Mouse (Mus musculus) hindbrain, embryonic 16.5 days (tissue): Measurements from ENCODE around the gene Greb1. TPM values are rescaled to one million over a fixed set of nuclear protein-coding genes. Genes with fewer than 3 reads are reported as not detected.
A peak's percentile ranks its signal among the peaks of the same experiment; 100 is the strongest.

Source experiments
- ATAC-seq: fragments of 200-750 bp; cut with Nextera tagmentation; 2 replicates; pipeline ENCODE4 v1.8.0; 2017; ENCODE audit warnings: moderate TSS enrichment, moderate library complexity
- H3K27ac ChIP-seq: fragments of 300-500 bp; sonication (generic); 2 replicates; pipeline ENCODE4 v1.5.1; 2014; ENCODE audit warnings: low read depth, mild to moderate bottlenecking, control low read depth, low read length, moderate library complexity
- H3K27me3 ChIP-seq: fragments of 300-500 bp; sonication (generic); replicated peaks from 2 replicates; pipeline ENCODE4 v1.6.1; 2014; ENCODE audit warnings: low read length; ENCODE audit not compliant: control insufficient read depth, insufficient read depth
- H3K36me3 ChIP-seq: fragments of 300-500 bp; sonication (generic); 2 replicates; pipeline ENCODE4 v1.6.1; 2014; ENCODE audit warnings: mild to moderate bottlenecking, low read length, moderate library complexity, mixed read lengths; ENCODE audit not compliant: control insufficient read depth, insufficient read depth
- H3K4me1 ChIP-seq: fragments of 300-500 bp; sonication (generic); 2 replicates; pipeline ENCODE4 v1.6.1; 2014; ENCODE audit warnings: low read depth, low read length; ENCODE audit not compliant: control insufficient read depth, insufficient read depth
- H3K4me2 ChIP-seq: fragments of 300-500 bp; sonication (generic); 2 replicates; pipeline ENCODE4 v1.6.1; 2014; ENCODE audit warnings: mild to moderate bottlenecking, low read length, control low read depth, moderate library complexity
- H3K4me3 ChIP-seq: fragments of 300-500 bp; sonication (generic); 2 replicates; pipeline ENCODE4 v1.5.1; 2014; ENCODE audit warnings: mild to moderate bottlenecking, low read length, control low read depth, moderate library complexity
- H3K9ac ChIP-seq: fragments of 300-500 bp; sonication (generic); 2 replicates; pipeline ENCODE4 v1.6.1; 2014; ENCODE audit warnings: low read depth, mild to moderate bottlenecking, control low read depth, low read length, moderate library complexity
- H3K9me3 ChIP-seq: fragments of 300-500 bp; sonication (generic); 2 replicates; pipeline ENCODE4 v1.6.1; 2014; ENCODE audit warnings: mild to moderate bottlenecking, low read length, moderate library complexity; ENCODE audit not compliant: control insufficient read depth
- WGBS: fragments of 180-500 bp; shearing (Covaris S2); extraction: QIAGEN DNeasy Blood & Tissue Kit; methylation state at CpG from one replicate; pipeline ENCODE4 v1.1.7; 2014; 5-methylcytosine and 5-hydroxymethylcytosine counted together
- polyA plus RNA-seq: library from polyadenylated mRNA; unstranded; fragments of >200 nt; fragmentation: Nextera tagmentation; extraction: Ambion mirVana; gene quantifications from 2 replicates; pipeline ENCODE4 v1.2.1, GENCODE M21; 2015

Greb1 gene
- polyA plus RNA-seq = 0.51 and 0.70 TPM in 2 replicates

DNA sequence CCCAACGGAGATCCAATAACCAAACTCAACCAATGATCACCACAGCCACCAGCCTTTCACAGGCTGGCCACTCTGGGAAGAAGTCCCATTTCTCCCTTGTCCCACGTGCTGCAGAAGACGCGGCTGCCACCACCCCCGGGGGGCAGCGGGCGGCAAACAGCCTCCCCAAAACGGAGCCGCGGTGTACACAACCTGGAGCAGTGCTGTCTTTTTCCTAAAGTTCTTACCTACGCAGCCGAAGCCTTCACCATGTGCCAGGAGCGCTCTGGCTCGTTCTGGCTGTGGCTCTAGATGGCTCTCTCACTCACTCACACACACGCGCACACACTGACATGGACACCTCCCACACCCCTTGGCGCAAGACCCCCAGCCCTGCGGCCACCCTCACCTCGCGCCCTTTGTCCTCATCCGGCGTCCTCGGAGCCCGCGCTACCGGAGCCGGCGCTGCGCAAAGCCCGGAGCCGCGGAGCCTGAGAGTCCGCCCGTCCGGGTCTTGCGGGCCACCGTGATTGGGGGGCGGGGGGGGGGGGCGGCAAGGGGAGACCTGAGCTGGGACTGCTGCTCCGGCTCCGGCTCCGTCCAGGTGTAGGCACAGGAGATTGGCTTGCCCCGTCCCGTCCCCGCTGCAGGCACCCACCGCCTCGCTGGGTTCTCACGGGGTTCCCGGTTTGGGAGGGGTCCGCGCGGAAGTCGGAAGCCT is at the start of gene Greb1:
Gene Greb1 (minus strand): TSS at position 628 of the 700 bp plus-strand sequence.
- peak within 1 kb of the TSS; percentile 75 for H3K9ac ChIP-seq
- H3K4me3 ChIP-seq = peak within 1 kb of the TSS; percentile 66
- H3K27ac ChIP-seq = no peak within 1 kb of the TSS
- H3K27me3 ChIP-seq = no peaks in the 10 kb centered on the region
- H3K4me1 ChIP-seq = peaks cover 4% of the 10 kb centered on the region
- no peaks in the 10 kb centered on the region for H3K36me3 ChIP-seq
- H3K4me2 ChIP-seq = peak within 1 kb of the TSS; percentile 99
- ATAC-seq = peak; percentile 81
- no peaks in the 10 kb centered on the region for H3K9me3 ChIP-seq
- 0% methylated on average over 51 of the region's 53 CpGs for WGBS

DNA sequence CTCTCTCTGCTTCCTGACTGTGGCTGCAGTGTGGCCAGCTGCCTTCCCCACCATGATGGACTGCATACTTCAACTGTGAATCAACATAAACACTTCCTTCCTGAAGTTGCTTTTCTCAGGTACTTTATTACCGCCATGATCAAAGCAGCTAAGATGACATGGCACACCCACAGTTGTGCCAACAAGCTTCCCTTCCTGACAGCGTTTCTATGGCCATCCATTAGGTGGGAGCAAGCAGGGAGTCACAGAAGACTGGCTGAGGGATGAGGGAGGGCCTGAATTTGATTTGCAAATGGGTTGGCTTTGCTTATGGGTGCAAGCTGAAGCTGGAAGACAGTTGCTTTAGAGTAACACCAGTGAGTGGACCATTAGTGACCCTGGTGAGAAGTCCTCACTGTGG is 49.1 kb upstream of the Greb1 start:
- Histone ChIP-seq H3K27me3 (no peaks in the 10 kb centered on the region), H3K4me3 (no peak overlapping the region), H3K9ac (no peak overlapping the region), H3K9me3 (no peaks in the 10 kb centered on the region), H3K4me2 (no peak overlapping the region), H3K36me3 (no peaks in the 10 kb centered on the region), H3K27ac (no peak overlapping the region), H3K4me1 (peaks cover 5% of the 10 kb centered on the region; the same call in 1 of the 2 replicates)
- 61% methylated on average over 2 of the region's 2 CpGs for WGBS
- no peak for ATAC-seq

DNA sequence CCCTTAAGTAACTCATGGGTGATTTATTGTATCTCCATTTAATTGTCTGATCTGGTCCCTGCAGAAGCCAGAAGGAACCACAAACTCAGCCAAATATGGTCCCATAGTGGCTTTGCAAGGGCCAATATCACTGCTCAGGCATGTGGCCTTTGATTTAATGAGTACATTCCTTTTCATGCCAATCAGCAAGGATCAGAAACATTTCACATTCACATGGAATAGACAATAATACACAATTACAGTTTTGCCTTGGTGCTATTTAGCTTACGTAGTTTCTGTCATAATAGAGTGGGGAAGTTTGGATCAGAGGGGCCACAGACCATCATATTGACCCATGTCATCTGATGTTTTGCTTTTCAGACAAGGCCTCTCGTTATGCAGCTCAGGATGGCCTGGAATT is 47.8 kb upstream of the Greb1 start:
- Histone ChIP-seq H3K9ac (no peak overlapping the region), H3K4me3 (no peak overlapping the region), H3K4me2 (no peak overlapping the region), H3K27ac (no peak overlapping the region), H3K9me3 (no peaks in the 10 kb centered on the region), H3K27me3 (no peaks in the 10 kb centered on the region), H3K36me3 (no peaks in the 10 kb centered on the region), H3K4me1 (peaks cover 5% of the 10 kb centered on the region; the same call in 1 of the 2 replicates)
- ATAC-seq = no peak
- 82% methylated on average over 2 of the region's 2 CpGs for WGBS

DNA sequence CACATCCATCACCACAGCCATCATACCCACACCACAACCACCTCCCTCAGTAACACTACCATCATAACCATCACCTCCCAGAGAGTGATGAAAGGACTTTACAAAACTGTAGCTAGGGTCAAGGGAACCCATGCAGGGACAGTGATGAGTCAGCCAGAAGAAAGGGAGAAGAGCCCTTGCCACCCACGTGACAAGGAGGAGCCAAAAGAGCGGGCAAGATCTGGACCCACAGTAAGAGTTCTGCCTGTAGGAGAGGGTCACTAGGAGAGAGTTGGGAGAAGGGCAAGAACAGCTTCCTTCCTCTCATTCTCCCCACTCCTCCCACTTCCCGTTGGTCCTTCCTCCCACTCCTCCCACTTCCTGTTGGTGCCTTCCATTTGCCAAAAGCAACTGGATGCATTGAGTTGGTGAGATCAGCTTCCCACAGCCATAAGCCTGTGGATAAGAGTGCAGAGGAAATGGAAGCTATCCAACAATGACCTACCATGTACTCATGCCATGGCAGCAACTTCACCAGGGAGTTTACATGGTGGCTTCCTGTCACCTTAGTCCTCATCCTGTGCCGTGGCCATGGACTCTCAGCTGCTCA is 46.6 kb upstream of the Greb1 start:
- Histone ChIP-seq H3K4me2 (no peak overlapping the region), H3K27ac (no peak overlapping the region), H3K9ac (no peak overlapping the region), H3K4me3 (no peak overlapping the region), H3K27me3 (no peaks in the 10 kb centered on the region), H3K36me3 (no peaks in the 10 kb centered on the region), H3K4me1 (peaks cover 5% of the 10 kb centered on the region; the same call in 1 of the 2 replicates), H3K9me3 (no peaks in the 10 kb centered on the region)
- 90% methylated on average over 4 of the region's 4 CpGs for WGBS
- no peak for ATAC-seq

DNA sequence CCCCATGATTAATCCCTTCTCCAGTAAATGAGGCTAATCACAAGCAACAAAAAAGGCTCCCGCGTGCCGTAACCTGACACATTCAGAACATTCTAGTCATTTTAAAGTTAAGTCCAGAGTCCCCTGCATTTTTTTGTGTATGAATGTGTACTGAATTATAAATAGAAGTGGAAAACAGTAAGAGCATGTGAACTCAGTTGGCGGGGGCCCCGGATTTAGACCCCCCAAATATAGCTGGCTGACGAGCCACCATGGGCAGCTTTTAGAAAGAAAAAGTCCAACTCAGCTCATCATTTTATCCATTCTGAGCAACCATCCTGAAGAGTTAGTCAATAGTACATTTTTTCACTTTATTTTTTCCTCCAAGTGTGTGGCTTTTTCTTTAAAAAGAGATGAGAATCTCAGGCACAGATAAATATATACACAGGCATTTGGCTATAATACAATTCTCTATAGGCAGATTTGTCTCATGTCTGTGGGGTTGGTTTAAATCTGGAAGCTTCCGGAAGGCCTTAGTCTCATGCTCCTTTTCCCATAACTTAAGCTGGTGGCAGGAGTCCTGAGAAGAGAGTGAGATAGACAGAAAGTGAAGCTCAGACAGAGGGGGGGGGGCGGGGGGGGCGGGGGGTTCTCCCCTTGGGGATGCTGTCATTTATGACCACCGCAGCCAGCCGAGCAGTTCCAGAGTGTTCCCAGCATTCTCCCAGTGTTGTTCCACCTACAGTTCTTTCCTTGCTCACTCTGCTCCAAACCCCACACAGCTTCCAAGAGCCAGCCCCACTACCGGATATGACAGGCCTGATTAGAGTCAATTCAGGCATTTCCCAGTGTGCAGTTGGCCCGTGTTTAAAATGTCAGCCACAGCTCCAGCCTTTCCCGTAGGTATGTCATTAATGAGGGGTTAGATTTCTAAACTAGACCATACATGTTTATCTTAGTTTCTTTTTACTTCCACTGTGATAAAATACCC is 44.2 kb upstream of the Greb1 start:
- H3K4me3 ChIP-seq = no peak overlapping the region
- H3K9me3 ChIP-seq = no peaks in the 10 kb centered on the region
- WGBS = 68% methylated on average over 14 of the region's 14 CpGs
- no peaks in the 10 kb centered on the region for H3K4me1 ChIP-seq
- H3K9ac ChIP-seq = no peak overlapping the region
- H3K4me2 ChIP-seq = no peak overlapping the region
- H3K27ac ChIP-seq = no peak overlapping the region
- H3K36me3 ChIP-seq = no peaks in the 10 kb centered on the region
- no peaks in the 10 kb centered on the region for H3K27me3 ChIP-seq
- ATAC-seq = no peak

DNA sequence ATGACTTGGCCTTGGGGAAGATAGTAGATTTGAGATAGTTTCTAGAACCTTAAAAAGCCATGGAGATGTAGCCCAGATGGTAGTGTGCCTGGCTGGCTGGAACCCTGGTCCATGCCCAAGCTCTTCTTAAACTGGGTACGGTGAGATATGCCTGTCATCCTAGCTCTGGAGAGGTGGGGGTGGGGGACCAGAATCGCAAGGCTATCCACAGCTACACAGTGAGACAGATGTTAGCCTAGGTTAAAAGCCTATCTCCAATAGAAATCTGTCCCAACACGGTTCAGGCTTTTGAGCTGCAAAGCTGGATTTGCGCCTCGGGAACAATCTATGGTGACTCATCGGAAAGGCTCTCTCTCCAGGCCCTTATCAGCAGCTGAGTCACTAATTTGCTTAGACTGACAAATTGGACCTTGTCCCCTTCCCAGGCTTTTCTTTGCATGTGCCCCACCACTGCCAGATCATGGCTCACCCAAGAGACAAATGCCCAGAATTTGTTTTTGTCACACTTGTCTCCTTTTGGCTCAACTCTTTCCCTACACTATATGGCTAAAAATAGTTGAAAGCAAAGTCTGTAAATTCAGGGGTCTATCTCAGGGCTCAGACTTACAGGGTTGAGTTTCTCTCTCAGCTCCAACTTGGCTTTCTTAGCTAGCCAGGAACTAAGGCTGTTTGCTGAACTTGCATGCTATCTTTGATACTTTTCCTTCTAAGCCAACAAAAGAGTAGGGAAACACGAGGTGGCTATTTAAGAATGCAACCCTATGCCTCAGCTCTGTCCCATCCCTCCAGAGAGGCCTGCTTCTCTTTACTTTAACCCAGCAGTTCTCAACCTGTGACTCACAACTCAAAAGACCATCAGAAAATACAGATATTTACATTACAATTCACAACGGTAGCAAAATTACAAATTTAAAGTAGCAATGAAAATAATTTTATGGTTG is 40.4 kb upstream of the Greb1 start:
- Histone ChIP-seq H3K4me3 (no peak overlapping the region), H3K4me2 (no peak overlapping the region), H3K9ac (no peak overlapping the region), H3K9me3 (no peaks in the 10 kb centered on the region), H3K36me3 (no peaks in the 10 kb centered on the region), H3K27ac (no peak overlapping the region), H3K4me1 (no peaks in the 10 kb centered on the region), H3K27me3 (no peaks in the 10 kb centered on the region)
- ATAC-seq = no peak
- WGBS = 83% methylated on average over 8 of the region's 8 CpGs

DNA sequence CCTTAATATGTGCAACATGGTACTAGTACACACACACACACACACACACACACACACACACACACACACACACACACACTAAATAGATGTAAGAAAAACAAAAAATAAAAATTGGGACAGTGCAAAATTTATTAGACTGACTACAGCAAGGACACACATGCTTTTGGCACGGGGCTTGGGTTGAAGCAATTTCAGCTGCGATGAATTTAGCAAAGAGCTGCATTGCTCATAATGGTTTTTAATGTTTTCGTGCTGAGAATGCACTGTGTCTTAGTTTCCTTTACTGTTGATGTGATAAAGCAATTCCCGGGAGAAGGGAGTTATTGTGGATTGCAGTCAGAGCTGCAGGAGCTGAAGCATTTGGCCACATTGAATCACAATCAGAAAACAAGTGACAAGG is 37.1 kb upstream of the Greb1 start:
- Histone ChIP-seq H3K9me3 (no peaks in the 10 kb centered on the region), H3K27ac (no peak overlapping the region), H3K4me1 (no peaks in the 10 kb centered on the region), H3K36me3 (no peaks in the 10 kb centered on the region), H3K4me3 (no peak overlapping the region), H3K9ac (no peak overlapping the region), H3K4me2 (no peak overlapping the region), H3K27me3 (no peaks in the 10 kb centered on the region)
- ATAC-seq = no peak
- 86% methylated on average over 4 of the region's 4 CpGs for WGBS

DNA sequence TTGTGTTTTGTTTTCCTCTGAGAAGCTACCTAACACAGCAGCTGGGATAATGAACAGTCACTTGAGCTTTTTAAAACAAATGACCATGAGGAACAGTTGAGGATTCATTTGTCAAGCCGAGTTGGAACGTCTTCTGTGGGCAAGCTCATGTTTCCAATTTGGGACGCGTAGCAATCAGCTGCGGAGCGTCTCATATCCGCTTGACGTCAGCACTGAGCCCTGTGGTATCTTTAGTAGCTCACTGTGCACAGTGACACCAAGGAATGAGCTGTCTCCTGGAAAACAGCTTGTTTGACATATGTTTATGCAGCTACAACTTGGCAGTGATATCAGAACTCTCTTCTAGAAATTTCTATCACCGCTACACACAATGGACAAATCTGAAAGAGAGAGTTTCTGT is 35.5 kb upstream of the Greb1 start:
- Histone ChIP-seq H3K36me3 (no peaks in the 10 kb centered on the region), H3K4me3 (no peak overlapping the region), H3K4me1 (no peaks in the 10 kb centered on the region), H3K9ac (no peak overlapping the region), H3K9me3 (no peaks in the 10 kb centered on the region), H3K27ac (no peak overlapping the region), H3K4me2 (peak overlapping the region; percentile 10; the same call in 1 of the 2 replicates), H3K27me3 (no peaks in the 10 kb centered on the region)
- ATAC-seq = no peak
- 60% methylated on average over 9 of the region's 9 CpGs for WGBS
